Comparison of ENCODE assay signal across 12 mouse cellular contexts in genomic region chr1:72578806-72579205, GRCm38 (mm10). TPM values are rescaled to one million over a fixed set of nuclear protein-coding genes. Genes with fewer than 3 reads are reported as not detected.
DNase-seq lines count a peak whose midpoint lies in the region; ATAC-seq and TF ChIP-seq lines count a peak whose summit lies in the region.
"Had no signal": no experiment of that assay in that cellular context is flagged by ENCODE, and none has a peak within 500 bp of the region (broad histone marks: within the 10 kb centered on the region; RNA-seq: fewer than 3 reads in every experiment).

No protein-coding gene starts in this region.

- WGBS in forebrain, postnatal 0 days, result 15% methylated on average over 4 of the region's 4 CpGs
- 33% methylated on average over 4 of the region's 4 CpGs for WGBS in midbrain, postnatal 0 days

- H3K4me3 ChIP-seq in forebrain, postnatal 0 days (ENCODE audit: low read depth, low read length), result peak overlapping the region; percentile 21; the same call in 1 of the 2 replicates
- H3K4me3 ChIP-seq in midbrain, postnatal 0 days (ENCODE audit: low read depth, low read length), result no peak overlapping the region
- H3K4me3 ChIP-seq: limb, embryonic 13.5 days; stomach, embryonic 15.5 days had no signal

- intact Hi-C loops in left cerebral cortex, postnatal 25 days (cut with DNase I), result loop anchor here (5.0 kb wide), 2 partner anchors 42 to 112 kb away; partner anchors contain the start of gene March4
- intact Hi-C loops in left cerebral cortex, postnatal 36 days (cut with DNase I), result loop anchor here (5.0 kb wide), 1 partner anchor 42 kb away; the partner anchor contains the start of gene March4

- TF ChIP-seq CTCF in forebrain, postnatal 0 days (IDR thresholded peaks at IDR 0.05; ENCODE audit: low read depth), result no peak
- no peak for TF ChIP-seq CTCF in midbrain, postnatal 0 days (IDR thresholded peaks at IDR 0.05)

- H3K36me3 ChIP-seq in forebrain, postnatal 0 days (ENCODE audit: insufficient read depth), result no peaks in the 10 kb centered on the region
- no peaks in the 10 kb centered on the region for H3K36me3 ChIP-seq in midbrain, postnatal 0 days (ENCODE audit: insufficient read depth, low read length)
- H3K36me3 ChIP-seq: limb, embryonic 13.5 days; stomach, embryonic 15.5 days had no signal

- peak overlapping the region; percentile 45 for H3K4me2 ChIP-seq in forebrain, postnatal 0 days (ENCODE audit: low read depth)
- peak overlapping the region; percentile 20; the same call in 1 of the 2 replicates for H3K4me2 ChIP-seq in midbrain, postnatal 0 days (ENCODE audit: low read depth, low read length, poor library complexity, severe bottlenecking)
- H3K4me2 ChIP-seq: limb, embryonic 13.5 days; stomach, embryonic 15.5 days had no signal

- no peak for ATAC-seq in forebrain, postnatal 0 days
- no peak for ATAC-seq in midbrain, postnatal 0 days (ENCODE audit: low FRiP score)
- ATAC-seq: inflammation-experienced regulatory T-cells, adult 6 months had no signal

- H3K4me1 ChIP-seq in forebrain, postnatal 0 days (ENCODE audit: insufficient read depth), result peaks cover 17% of the 10 kb centered on the region
- peaks cover 11% of the 10 kb centered on the region; the same call in 1 of the 2 replicates for H3K4me1 ChIP-seq in midbrain, postnatal 0 days (ENCODE audit: insufficient read depth, low read length)
- H3K4me1 ChIP-seq: stomach, embryonic 15.5 days had no signal

- peak overlapping the region; percentile 40; the same call in 1 of the 2 replicates for H3K9ac ChIP-seq in forebrain, postnatal 0 days
- no peak overlapping the region for H3K9ac ChIP-seq in midbrain, postnatal 0 days (replicated peaks; ENCODE audit: low read length, poor library complexity, severe bottlenecking)
- H3K9ac ChIP-seq: limb, embryonic 13.5 days; stomach, embryonic 15.5 days had no signal

- no peaks in the 10 kb centered on the region for H3K9me3 ChIP-seq in forebrain, postnatal 0 days (ENCODE audit: low read length)
- no peaks in the 10 kb centered on the region for H3K9me3 ChIP-seq in midbrain, postnatal 0 days (ENCODE audit: low read length)
- H3K9me3 ChIP-seq: limb, embryonic 13.5 days; stomach, embryonic 15.5 days had no signal

- no peaks in the 10 kb centered on the region for H3K27me3 ChIP-seq in forebrain, postnatal 0 days (ENCODE audit: insufficient read depth, low read length)
- H3K27me3 ChIP-seq in midbrain, postnatal 0 days (ENCODE audit: insufficient read depth, low read length), result no peaks in the 10 kb centered on the region
- H3K27me3 ChIP-seq: stomach, embryonic 15.5 days had no signal

- H3K27ac ChIP-seq in forebrain, postnatal 0 days (ENCODE audit: low read depth, low read length), result peak overlapping the region; percentile 68
- H3K27ac ChIP-seq in midbrain, postnatal 0 days (ENCODE audit: low read depth, low read length), result no peak overlapping the region
- H3K27ac ChIP-seq: limb, embryonic 13.5 days; stomach, embryonic 15.5 days had no signal

- peak; percentile 26 to 63 for DNase-seq in left cerebral cortex, postnatal 25 days (ENCODE audit: low spot score in 2 of 2)
- DNase-seq in left cerebral cortex, postnatal 36 days (ENCODE audit: low spot score in 2 of 2), result no peak
- DNase-seq in ZHBTc4 (ENCODE audit: low read depth, low spot score), result peak; percentile 70
- DNase-seq in forebrain, postnatal 0 days, result peak; percentile 84
- DNase-seq in midbrain, postnatal 0 days (ENCODE audit: low spot score), result peak; percentile 62
- DNase-seq in gastrocnemius, postnatal 4 days (ENCODE audit: low spot score in 2 of 2), result no peak
- DNase-seq in urinary bladder, adult 18-20 months (ENCODE audit: low spot score in 2 of 2), result no peak
- no peak for DNase-seq in layer of hippocampus, postnatal 25 days (ENCODE audit: extremely low spot score in 1 of 2, low spot score in 1 of 2)
- DNase-seq: cerebellum, adult 11-12 months had no signal

RNA-seq across cellular contexts. Expression of gene Smarcal1, which starts 4.2 kb away (rescaled TPM):
- 10 to 100 TPM; 58.3 to 61.5 TPM for total RNA-seq in left cerebral cortex, postnatal 25 days (2021)
- total RNA-seq in left cerebral cortex, postnatal 36 days (2021), result 10 to 100 TPM; 62.2 to 64.9 TPM
- total RNA-seq in forebrain, postnatal 0 days (2014; rRNA removed), result 40.9 and 43.7 TPM in 2 replicates
- 16.2 and 19.0 TPM in 2 replicates for polyA plus RNA-seq in forebrain, postnatal 0 days (2015; fragmentation: Nextera tagmentation; extraction: Ambion mirVana)
- 42.5 and 49.5 TPM in 2 replicates for total RNA-seq in midbrain, postnatal 0 days (2014; rRNA removed)
- 21.6 and 21.8 TPM in 2 replicates for polyA plus RNA-seq in midbrain, postnatal 0 days (2015; fragmentation: Nextera tagmentation; extraction: Ambion mirVana)
- 10 to 100 TPM; 26.3 to 27.6 TPM for total RNA-seq in gastrocnemius, postnatal 4 days (2021)
- 10 to 100 TPM; 60.0 to 63.3 TPM for total RNA-seq in layer of hippocampus, postnatal 25 days (2021)

RNA-seq across cellular contexts. Expression of gene March4, which starts 42.1 kb away (rescaled TPM):
- total RNA-seq in left cerebral cortex, postnatal 25 days (2021), result 10 to 100 TPM; 24.4 to 25.9 TPM
- total RNA-seq in left cerebral cortex, postnatal 36 days (2021), result 10 to 100 TPM; 17.5 to 20.4 TPM
- total RNA-seq in forebrain, postnatal 0 days (2014; rRNA removed), result 31.2 and 33.2 TPM in 2 replicates
- polyA plus RNA-seq in forebrain, postnatal 0 days (2015; fragmentation: Nextera tagmentation; extraction: Ambion mirVana), result 6.5 and 9.4 TPM in 2 replicates
- 35.0 and 36.4 TPM in 2 replicates for total RNA-seq in midbrain, postnatal 0 days (2014; rRNA removed)
- polyA plus RNA-seq in midbrain, postnatal 0 days (2015; fragmentation: Nextera tagmentation; extraction: Ambion mirVana), result 6.3 and 8.0 TPM in 2 replicates
- total RNA-seq in gastrocnemius, postnatal 4 days (2021), result under 1 TPM; 0.05 to 0.16 TPM
- 10 to 100 TPM; 20.7 to 21.7 TPM for total RNA-seq in layer of hippocampus, postnatal 25 days (2021)
- polyA plus RNA-seq: inflammation-experienced regulatory T-cells, adult 6 months; limb, embryonic 13.5 days had no signal

Comparison
In these comparisons a context has a peak if more than half of its experiments do, and no peak if none do; other contexts are left out.
1. DNase-seq: peak in left cerebral cortex, postnatal 25 days (2 of 2), ZHBTc4 (single experiment), forebrain, postnatal 0 days (single experiment) and midbrain, postnatal 0 days (single experiment); none in left cerebral cortex, postnatal 36 days (0 of 2), gastrocnemius, postnatal 4 days (0 of 2), urinary bladder, adult 18-20 months (0 of 2) and layer of hippocampus, postnatal 25 days (0 of 2).
2. RNA of gene March4, which starts 42.1 kb away (total RNA-seq): 35.0 to 36.4 TPM in midbrain, postnatal 0 days, 31.2 to 33.2 TPM in forebrain, postnatal 0 days, 24.4 to 25.9 TPM in left cerebral cortex, postnatal 25 days, 20.7 to 21.7 TPM in layer of hippocampus, postnatal 25 days and 17.5 to 20.4 TPM in left cerebral cortex, postnatal 36 days; 0.05 to 0.16 TPM in gastrocnemius, postnatal 4 days; every median in the first group is over 10 times any median in the second.